Mouse (Mus musculus): ENCODE measurements around the gene Olfr625-ps1. TPM values are rescaled to one million over a fixed set of nuclear protein-coding genes. Genes with fewer than 3 reads are reported as not detected.

Gene Olfr625-ps1
- not detected in 2 replicates for polyA plus RNA-seq (2012; rRNA removed)

DNA sequence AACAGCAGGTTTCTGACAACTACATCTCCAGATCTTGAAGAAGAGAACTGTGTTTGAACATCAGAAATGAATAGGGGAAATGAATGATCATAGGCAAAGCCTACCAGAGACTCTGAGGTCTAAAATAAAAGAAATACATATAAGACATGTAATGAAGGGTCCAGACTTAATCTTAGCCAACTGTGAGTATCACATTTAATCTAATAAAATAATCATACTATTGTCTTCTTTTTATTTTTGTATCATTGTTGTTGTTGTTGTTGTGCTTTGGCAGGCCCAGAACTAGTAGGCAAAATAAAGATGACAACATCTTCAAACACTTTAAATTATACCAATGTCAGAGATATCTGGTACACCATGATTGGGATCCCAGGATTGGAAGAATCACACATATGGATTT, at the start of gene Olfr625-ps1:
Olfr625-ps1 (plus strand) TSS at position 301 of the 400 bp plus-strand sequence.
- Histone ChIP-seq H3K27me3 (ENCODE audit: control insufficient read depth, insufficient read depth, low read length) (no peaks in the 10 kb centered on the region), H3K4me3 (ENCODE audit: control insufficient read depth, low read depth, low read length) (no peak within 1 kb of the TSS), H3K4me1 (ENCODE audit: control insufficient read depth, insufficient read depth, low read length) (no peaks in the 10 kb centered on the region), H3K36me3 (ENCODE audit: control insufficient read depth, insufficient read depth, low read length) (no peaks in the 10 kb centered on the region), H3K27ac (ENCODE audit: control insufficient read depth, insufficient read depth, low read depth, low read length) (no peak within 1 kb of the TSS)
- TF ChIP-seq POLR2A (IDR thresholded peaks at IDR 0.05; ENCODE audit: control insufficient read depth, low read depth, low read length) (no peak), CTCF (IDR thresholded peaks at IDR 0.05; ENCODE audit: control insufficient read depth, insufficient read depth, insufficient replicate concordance, low read depth, low read length) (no peak)

DNA sequence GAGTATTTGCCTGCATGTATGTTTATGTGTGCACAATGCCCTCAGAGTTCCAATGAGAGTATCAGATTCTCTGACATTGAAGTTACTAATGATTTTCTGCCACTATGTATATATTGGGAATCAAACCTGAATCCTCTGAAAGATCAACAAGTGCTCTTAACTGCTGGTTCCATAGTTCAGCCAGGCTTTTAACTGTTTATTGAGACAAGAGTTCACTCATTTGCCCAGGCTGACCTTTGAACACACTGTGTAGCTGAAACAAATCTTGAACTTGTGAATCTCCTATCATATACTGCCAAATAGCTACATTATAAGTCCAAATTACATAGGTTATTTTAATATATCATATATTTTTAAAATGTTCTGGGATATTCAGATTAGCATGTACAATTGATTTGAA, 45.7 kb upstream of the Olfr625-ps1 start:
- H3K27me3 ChIP-seq (ENCODE audit: control insufficient read depth, insufficient read depth, low read length), result no peaks in the 10 kb centered on the region
- TF ChIP-seq POLR2A (IDR thresholded peaks at IDR 0.05; ENCODE audit: control insufficient read depth, low read depth, low read length) (no peak), CTCF (IDR thresholded peaks at IDR 0.05; ENCODE audit: control insufficient read depth, insufficient read depth, insufficient replicate concordance, low read depth, low read length) (no peak)

GRCm38 (mm10) chr7:103642602-103643001, 39.9 kb upstream of the Olfr625-ps1 start, which contains the start of gene Olfr622:
TSS of gene Olfr622 (minus strand) at chr7:103642702.
- TF ChIP-seq CTCF (IDR thresholded peaks at IDR 0.05; ENCODE audit: control insufficient read depth, insufficient read depth, insufficient replicate concordance, low read depth, low read length), result no peak
- TF ChIP-seq POLR2A (IDR thresholded peaks at IDR 0.05; ENCODE audit: control insufficient read depth, low read depth, low read length), result no peak
- Histone ChIP-seq H3K4me1 (ENCODE audit: control insufficient read depth, insufficient read depth, low read length) (no peaks in the 10 kb centered on the region), H3K27ac (ENCODE audit: control insufficient read depth, insufficient read depth, low read depth, low read length) (no peak within 1 kb of the TSS), H3K4me3 (ENCODE audit: control insufficient read depth, low read depth, low read length) (no peak within 1 kb of the TSS), H3K27me3 (ENCODE audit: control insufficient read depth, insufficient read depth, low read length) (no peaks in the 10 kb centered on the region), H3K36me3 (ENCODE audit: control insufficient read depth, insufficient read depth, low read length) (no peaks in the 10 kb centered on the region)

More for the DNA sequence above, 45.7 kb upstream of the Olfr625-ps1 start:
- no peaks in the 10 kb centered on the region for H3K36me3 ChIP-seq (ENCODE audit: control insufficient read depth, insufficient read depth, low read length)
- no peaks in the 10 kb centered on the region for H3K4me1 ChIP-seq (ENCODE audit: control insufficient read depth, insufficient read depth, low read length)
- H3K27ac ChIP-seq (ENCODE audit: control insufficient read depth, insufficient read depth, low read depth, low read length), result no peak overlapping the region
- H3K4me3 ChIP-seq (ENCODE audit: control insufficient read depth, low read depth, low read length), result no peak overlapping the region

GRCm38 (mm10) chr7:103644070-103644469, 38.5 kb upstream of the Olfr625-ps1 start:
- Histone ChIP-seq H3K27ac (ENCODE audit: control insufficient read depth, insufficient read depth, low read depth, low read length) (no peak overlapping the region), H3K4me1 (ENCODE audit: control insufficient read depth, insufficient read depth, low read length) (no peaks in the 10 kb centered on the region), H3K27me3 (ENCODE audit: control insufficient read depth, insufficient read depth, low read length) (no peaks in the 10 kb centered on the region), H3K4me3 (ENCODE audit: control insufficient read depth, low read depth, low read length) (no peak overlapping the region), H3K36me3 (ENCODE audit: control insufficient read depth, insufficient read depth, low read length) (no peaks in the 10 kb centered on the region)
- no peak for TF ChIP-seq CTCF (IDR thresholded peaks at IDR 0.05; ENCODE audit: control insufficient read depth, insufficient read depth, insufficient replicate concordance, low read depth, low read length)
- no peak for TF ChIP-seq POLR2A (IDR thresholded peaks at IDR 0.05; ENCODE audit: control insufficient read depth, low read depth, low read length)

GRCm38 (mm10) chr7:103663598-103663997, 18.9 kb upstream of the Olfr625-ps1 start, which contains the start of gene Olfr623:
TSS of gene Olfr623 (minus strand) at chr7:103663698.
- Histone ChIP-seq H3K27ac (ENCODE audit: control insufficient read depth, insufficient read depth, low read depth, low read length) (no peak within 1 kb of the TSS), H3K27me3 (ENCODE audit: control insufficient read depth, insufficient read depth, low read length) (no peaks in the 10 kb centered on the region), H3K4me3 (ENCODE audit: control insufficient read depth, low read depth, low read length) (no peak within 1 kb of the TSS), H3K36me3 (ENCODE audit: control insufficient read depth, insufficient read depth, low read length) (no peaks in the 10 kb centered on the region), H3K4me1 (ENCODE audit: control insufficient read depth, insufficient read depth, low read length) (no peaks in the 10 kb centered on the region)
- TF ChIP-seq CTCF (IDR thresholded peaks at IDR 0.05; ENCODE audit: control insufficient read depth, insufficient read depth, insufficient replicate concordance, low read depth, low read length) (no peak), POLR2A (IDR thresholded peaks at IDR 0.05; ENCODE audit: control insufficient read depth, low read depth, low read length) (no peak)

DNA sequence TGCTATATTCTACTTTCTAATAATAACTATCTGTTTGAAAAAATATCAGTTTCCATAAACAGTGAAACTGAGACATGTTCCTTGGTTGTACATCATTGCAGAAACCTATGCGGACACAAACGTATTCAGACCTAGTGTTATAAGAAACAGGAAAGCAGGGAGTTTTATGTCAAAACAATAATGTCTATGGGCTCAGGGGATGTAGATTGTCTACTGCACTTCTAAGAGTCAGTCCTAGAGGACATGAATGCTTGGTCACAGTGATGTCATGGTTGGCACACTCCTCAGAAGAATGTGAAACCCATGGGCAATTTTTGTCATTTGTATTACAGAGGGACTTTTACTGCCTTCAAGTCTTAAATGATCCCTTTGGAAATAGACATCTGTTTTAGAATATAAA, 11.4 kb upstream of the Olfr625-ps1 start, which contains the start of gene Olfr624:
Olfr624 (minus strand) TSS at position 101 of the 400 bp plus-strand sequence.
- no peaks in the 10 kb centered on the region for H3K36me3 ChIP-seq (ENCODE audit: control insufficient read depth, insufficient read depth, low read length)
- H3K27me3 ChIP-seq (ENCODE audit: control insufficient read depth, insufficient read depth, low read length), result no peaks in the 10 kb centered on the region
- H3K4me1 ChIP-seq (ENCODE audit: control insufficient read depth, insufficient read depth, low read length), result no peaks in the 10 kb centered on the region
- H3K27ac ChIP-seq (ENCODE audit: control insufficient read depth, insufficient read depth, low read depth, low read length), result no peak within 1 kb of the TSS
- TF ChIP-seq CTCF (IDR thresholded peaks at IDR 0.05; ENCODE audit: control insufficient read depth, insufficient read depth, insufficient replicate concordance, low read depth, low read length) (no peak), POLR2A (IDR thresholded peaks at IDR 0.05; ENCODE audit: control insufficient read depth, low read depth, low read length) (no peak)
- H3K4me3 ChIP-seq (ENCODE audit: control insufficient read depth, low read depth, low read length), result no peak within 1 kb of the TSS

- Histone ChIP-seq H3K27ac (ENCODE audit: control insufficient read depth, insufficient read depth, low read depth, low read length) (no peak overlapping the region), H3K4me3 (ENCODE audit: control insufficient read depth, low read depth, low read length) (no peak overlapping the region), H3K27me3 (ENCODE audit: control insufficient read depth, insufficient read depth, low read length) (no peaks in the 10 kb centered on the region), H3K36me3 (ENCODE audit: control insufficient read depth, insufficient read depth, low read length) (no peaks in the 10 kb centered on the region), H3K4me1 (ENCODE audit: control insufficient read depth, insufficient read depth, low read length) (no peaks in the 10 kb centered on the region)
- TF ChIP-seq POLR2A (IDR thresholded peaks at IDR 0.05; ENCODE audit: control insufficient read depth, low read depth, low read length) (no peak), CTCF (IDR thresholded peaks at IDR 0.05; ENCODE audit: control insufficient read depth, insufficient read depth, insufficient replicate concordance, low read depth, low read length) (no peak)
These were observed 16.9 kb downstream of the Olfr625-ps1 start for GRCm38 (mm10) chr7:103699469-103699868.
